Mouse (Mus musculus) lung, postnatal 0 days (tissue): Measurements from ENCODE around the gene Rundc3b.

Experiments used
- CTCF ChIP-seq: IDR thresholded peaks from 2 replicates; pipeline ENCODE4 v1.5.1; 2016; ENCODE audit warnings: antibody characterized with exemption, mild to moderate bottlenecking
- EP300 ChIP-seq: IDR thresholded peaks from 2 replicates; pipeline ENCODE4 v1.6.1; 2016; ENCODE audit warnings: antibody characterized with exemption, mild to moderate bottlenecking, control low read depth

DNA sequence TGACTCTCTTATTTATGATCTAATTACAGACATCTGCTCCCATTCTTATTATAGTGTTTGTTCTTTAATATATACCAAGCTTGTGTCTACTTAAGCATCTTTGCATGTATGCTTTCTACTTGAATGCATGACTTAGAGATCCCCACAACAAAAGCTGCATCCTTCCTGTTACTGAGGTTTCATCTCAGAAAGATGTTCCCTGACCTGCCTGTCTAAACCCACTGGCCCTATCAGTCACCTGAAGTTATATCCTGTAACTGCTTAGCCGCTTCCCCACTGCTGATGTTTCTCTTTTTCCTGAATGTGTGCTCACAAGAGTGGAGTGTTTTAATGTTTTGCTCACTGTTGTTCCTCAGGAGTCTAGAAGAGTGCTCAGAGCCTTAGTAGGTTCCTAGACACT is 46.9 kb upstream of the Rundc3b start:
- TF ChIP-seq CTCF (no peak), EP300 (no peak)
